Mouse (Mus musculus) thymus, postnatal 14 days (tissue): ENCODE data around the gene Aox4.

Experiments used
- DNase-seq: peaks from one replicate; pipeline ENCODE4 v3.0.0; 2021

Aox4 gene

GRCm38 (mm10) chr1:58210203-58210602 lies at the start of gene Aox4:
Gene Aox4 (plus strand): TSS chr1:58210397.
- no peak for DNase-seq

- no peak for DNase-seq
Observed at GRCm38 (mm10) chr1:58169893-58170292, 40.3 kb upstream of the Aox4 start.

- no peak for DNase-seq
Observed at GRCm38 (mm10) chr1:58188514-58189175, 21.6 kb upstream of the Aox4 start.

- no peak for DNase-seq
Observed at GRCm38 (mm10) chr1:58194317-58194716, 15.9 kb upstream of the Aox4 start.

GRCm38 (mm10) chr1:58194988-58195387 lies 15.2 kb upstream of the Aox4 start:
- peak; percentile 22 for DNase-seq

GRCm38 (mm10) chr1:58195541-58195940 lies 14.7 kb upstream of the Aox4 start:
- DNase-seq, result peak; percentile 84

- DNase-seq, result no peak
Observed at GRCm38 (mm10) chr1:58197023-58197422, 13.2 kb upstream of the Aox4 start.

GRCm38 (mm10) chr1:58198386-58198785 lies 11.8 kb upstream of the Aox4 start:
- DNase-seq, result no peak

- no peak for DNase-seq
Observed at GRCm38 (mm10) chr1:58212805-58213204, 2.6 kb downstream of the Aox4 start.

GRCm38 (mm10) chr1:58213838-58214237 lies 3.6 kb downstream of the Aox4 start:
- DNase-seq, result no peak

- DNase-seq, result no peak
Observed at GRCm38 (mm10) chr1:58215353-58215752, 5.2 kb downstream of the Aox4 start.

- no peak for DNase-seq
Observed at GRCm38 (mm10) chr1:58215956-58216532, 5.8 kb downstream of the Aox4 start.

- DNase-seq, result no peak
Observed at GRCm38 (mm10) chr1:58221070-58221469, 10.9 kb downstream of the Aox4 start.

- no peak for DNase-seq
Observed at GRCm38 (mm10) chr1:58221879-58222278, 11.7 kb downstream of the Aox4 start.

GRCm38 (mm10) chr1:58228086-58228485 lies 17.9 kb downstream of the Aox4 start:
- no peak for DNase-seq

GRCm38 (mm10) chr1:58228916-58229315 lies 18.7 kb downstream of the Aox4 start:
- no peak for DNase-seq

GRCm38 (mm10) chr1:58229774-58230173 lies 19.6 kb downstream of the Aox4 start:
- DNase-seq, result no peak

- no peak for DNase-seq
Observed at GRCm38 (mm10) chr1:58230542-58230941, 20.3 kb downstream of the Aox4 start.

GRCm38 (mm10) chr1:58235405-58235804 lies 25.2 kb downstream of the Aox4 start:
- no peak for DNase-seq

GRCm38 (mm10) chr1:58237527-58238299 lies 27.5 kb downstream of the Aox4 start:
- DNase-seq, result no peak

GRCm38 (mm10) chr1:58238440-58238839 lies 28.2 kb downstream of the Aox4 start:
- DNase-seq, result no peak

- DNase-seq, result no peak
Observed at GRCm38 (mm10) chr1:58238961-58239360, 28.8 kb downstream of the Aox4 start.

GRCm38 (mm10) chr1:58240347-58240746 lies 30.1 kb downstream of the Aox4 start:
- DNase-seq, result no peak

GRCm38 (mm10) chr1:58244487-58244886 lies 34.3 kb downstream of the Aox4 start:
- no peak for DNase-seq
